In the genomic region with DNA sequence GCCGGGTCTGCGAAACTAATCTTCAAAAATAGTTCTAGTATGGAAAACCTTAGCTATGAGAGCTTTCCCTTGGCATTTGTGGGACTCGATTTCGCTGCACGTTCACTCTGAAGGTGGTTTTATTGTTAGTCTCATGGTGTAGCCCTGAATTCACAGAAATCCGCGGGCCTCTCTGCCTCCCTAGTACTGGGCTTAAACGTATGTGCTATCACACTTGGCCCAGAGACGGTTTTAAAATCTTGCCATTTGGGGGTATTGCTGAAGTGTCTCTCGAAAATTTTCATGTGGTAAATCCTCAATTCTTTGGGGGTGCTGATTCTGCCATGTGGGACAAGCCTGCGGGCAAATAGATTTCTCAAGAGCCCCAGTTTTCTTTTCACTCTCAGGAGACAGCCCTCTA, we compare ENCODE assay signal across 1 mouse cellular context.
TF ChIP-seq lines count a peak whose summit lies in the region.

No protein-coding gene starts in this region.

TF ChIP-seq in MEL, 35 proteins besides CTCF, POLR2A, EP300 and RAD21:
- TF ChIP-seq TBP (IDR thresholded peaks at IDR 0.05; ENCODE audit: low read depth, low read length) (peak; percentile 58; the same call in 1 of the 2 replicates), HCFC1 (IDR thresholded peaks at IDR 0.05; ENCODE audit: low read depth, low read length) (no peak), MEF2A (IDR thresholded peaks at IDR 0.05; ENCODE audit: extremely low read depth, insufficient replicate concordance, low read depth, low read length, poor library complexity, severe bottlenecking) (no peak), SIN3A (IDR thresholded peaks at IDR 0.05; ENCODE audit: low read length) (peak; percentile 31; the same call in 1 of the 2 replicates), MYC (IDR thresholded peaks at IDR 0.05; ENCODE audit: low read depth, low read length) (no peak), ETS1 (IDR thresholded peaks at IDR 0.05; ENCODE audit: low read depth, low read length) (0 out of 2 replicates have a peak, but pooled peaks have one; percentile 16), BHLHE40 (IDR thresholded peaks at IDR 0.05; ENCODE audit: borderline replicate concordance, low read depth, low read length) (0 out of 2 replicates have a peak, but pooled peaks have one; percentile 1)
